Mouse (Mus musculus): Measurements from ENCODE around the gene Ifnl3. TPM values are rescaled to one million over a fixed set of nuclear protein-coding genes. Genes with fewer than 3 reads are reported as not detected.
"Not testable (repeated sequence)": the region's sequence is repeated elsewhere in the genome, so short reads cannot be mapped to it uniquely, and the experiment has no call there.

Gene Ifnl3
- polyA plus RNA-seq (2015; fragmentation: Nextera tagmentation; extraction: Ambion mirVana) = not detected in 2 replicates

DNA sequence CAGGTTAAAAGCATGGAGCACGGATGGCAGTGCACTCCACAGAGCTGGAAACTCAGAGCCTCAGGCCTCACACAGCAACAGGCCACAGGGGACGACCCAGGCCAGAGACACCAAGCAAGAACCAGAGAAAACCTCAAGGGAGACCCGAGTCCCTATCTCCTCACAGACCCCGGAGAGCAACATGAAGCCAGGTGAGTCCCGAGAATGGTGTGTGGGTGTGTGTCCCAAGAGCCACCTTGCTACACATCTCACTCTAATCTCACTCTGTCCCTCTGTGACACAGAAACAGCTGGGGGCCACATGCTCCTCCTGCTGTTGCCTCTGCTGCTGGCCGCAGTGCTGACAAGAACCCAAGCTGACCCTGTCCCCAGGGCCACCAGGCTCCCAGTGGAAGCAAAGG lies at the start of gene Ifnl3:
Gene Ifnl3 (plus strand): TSS at position 301 of the 400 bp plus-strand sequence.
- not testable (repeated sequence) for H3K36me3 ChIP-seq (replicated peaks); H3K4me1 ChIP-seq; H3K4me3 ChIP-seq; H3K9ac ChIP-seq; H3K9me3 ChIP-seq; H3K4me2 ChIP-seq; H3K27me3 ChIP-seq (replicated peaks); ATAC-seq (replicated peaks); H3K27ac ChIP-seq
- WGBS = 72% methylated on average over 5 of the region's 6 CpGs

GRCm38 (mm10) chr7:28476191-28476590 lies 46.4 kb upstream of the Ifnl3 start:
- WGBS = 94% methylated on average over 6 of the region's 6 CpGs
- no peaks in the 10 kb centered on the region for H3K4me1 ChIP-seq
- no peak overlapping the region for H3K27ac ChIP-seq
- H3K9me3 ChIP-seq = no peaks in the 10 kb centered on the region
- no peaks in the 10 kb centered on the region for H3K36me3 ChIP-seq (replicated peaks)
- H3K4me2 ChIP-seq = no peak overlapping the region
- no peaks in the 10 kb centered on the region for H3K27me3 ChIP-seq (replicated peaks)
- no peak overlapping the region for H3K9ac ChIP-seq
- no peak overlapping the region for H3K4me3 ChIP-seq
- ATAC-seq (replicated peaks) = no peak

GRCm38 (mm10) chr7:28477363-28477762 lies 45.3 kb upstream of the Ifnl3 start:
- no peaks in the 10 kb centered on the region for H3K36me3 ChIP-seq (replicated peaks)
- H3K9me3 ChIP-seq = no peaks in the 10 kb centered on the region
- no peaks in the 10 kb centered on the region for H3K4me1 ChIP-seq
- no peak overlapping the region for H3K4me2 ChIP-seq
- no peaks in the 10 kb centered on the region for H3K27me3 ChIP-seq (replicated peaks)
- H3K4me3 ChIP-seq = no peak overlapping the region
- H3K27ac ChIP-seq = no peak overlapping the region
- 86% methylated on average over 5 of the region's 5 CpGs for WGBS
- no peak overlapping the region for H3K9ac ChIP-seq
- ATAC-seq (replicated peaks) = no peak

DNA sequence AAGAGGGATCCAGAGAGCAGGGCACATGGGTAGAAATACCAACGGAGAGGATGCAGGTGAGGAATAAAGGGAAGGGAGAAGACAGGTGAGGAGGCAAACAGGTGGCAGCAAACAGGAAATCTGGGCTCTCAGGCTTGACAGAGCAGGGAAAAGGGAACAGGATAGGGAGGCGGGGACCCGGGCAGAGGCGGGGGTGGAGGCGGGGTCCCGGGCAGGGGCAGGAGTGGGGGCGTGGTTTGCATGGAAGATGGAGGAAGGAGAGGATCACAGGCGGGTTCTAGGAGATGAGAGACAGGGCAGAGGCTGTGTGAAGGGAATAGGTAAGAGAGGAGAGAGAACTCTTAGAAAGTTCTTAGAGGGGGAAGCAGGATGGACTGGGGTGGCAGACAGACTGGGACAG lies 43.8 kb upstream of the Ifnl3 start:
- Histone ChIP-seq H3K4me3 (no peak overlapping the region), H3K27ac (no peak overlapping the region), H3K27me3 (replicated peaks) (no peaks in the 10 kb centered on the region), H3K4me2 (no peak overlapping the region), H3K36me3 (replicated peaks) (no peaks in the 10 kb centered on the region), H3K4me1 (no peaks in the 10 kb centered on the region), H3K9me3 (no peaks in the 10 kb centered on the region), H3K9ac (no peak overlapping the region)
- whole genome bisulfite sequencing = 8% methylated on average over 8 of the region's 8 CpGs
- no peak for ATAC-seq (replicated peaks)

DNA sequence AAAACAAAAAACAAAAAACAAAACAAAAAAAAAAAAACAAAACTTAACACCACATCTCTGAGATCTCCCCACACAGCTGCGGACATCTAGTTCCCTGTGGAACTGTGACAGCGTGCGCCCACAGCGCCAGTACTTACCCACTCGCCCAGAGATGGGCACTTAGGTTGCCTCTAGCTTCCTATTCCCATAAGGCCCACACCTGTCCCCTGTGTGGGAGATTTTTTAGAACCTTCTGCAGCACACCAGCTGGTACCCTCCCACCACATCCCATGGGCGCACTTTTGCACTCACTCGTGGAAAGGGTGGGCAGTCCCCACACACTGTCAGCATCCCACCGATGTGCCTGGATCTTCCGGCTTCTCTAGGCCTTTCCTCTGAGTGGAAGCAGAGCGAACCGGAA lies 39.8 kb upstream of the Ifnl3 start:
- 89% methylated on average over 11 of the region's 11 CpGs for WGBS

DNA sequence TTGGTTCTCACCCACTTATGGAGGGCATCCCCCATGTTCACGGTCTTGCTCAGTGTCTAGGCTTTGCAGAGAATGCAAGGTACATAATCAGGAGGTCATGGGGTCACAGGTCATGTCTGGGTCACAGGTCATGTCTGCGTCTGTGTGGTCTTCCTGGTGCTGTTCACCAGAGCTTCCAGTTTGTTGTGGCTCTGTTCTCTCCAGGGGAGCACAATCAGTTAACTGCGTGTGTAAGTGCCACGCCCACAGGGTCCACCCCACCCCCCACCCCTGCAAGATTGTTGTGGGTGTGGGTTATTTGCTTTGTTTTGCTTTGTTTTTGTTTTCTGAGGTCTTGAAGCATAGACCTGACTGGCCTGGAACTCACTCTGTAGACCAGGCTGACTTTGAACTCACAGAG lies 38.4 kb upstream of the Ifnl3 start:
- Histone ChIP-seq H3K9ac (no peak overlapping the region), H3K9me3 (no peaks in the 10 kb centered on the region), H3K27ac (no peak overlapping the region), H3K27me3 (replicated peaks) (peaks cover 14% of the 10 kb centered on the region; the same call in 1 of the 2 replicates), H3K4me2 (no peak overlapping the region), H3K4me3 (no peak overlapping the region), H3K4me1 (peaks cover 10% of the 10 kb centered on the region), H3K36me3 (replicated peaks) (no peaks in the 10 kb centered on the region)
- 44% methylated on average over 4 of the region's 4 CpGs for WGBS
- ATAC-seq (replicated peaks) = no peak

More for the DNA sequence above, 39.8 kb upstream of the Ifnl3 start:
- Histone ChIP-seq H3K27me3 (replicated peaks) (peaks cover 9% of the 10 kb centered on the region; the same call in 1 of the 2 replicates), H3K4me2 (no peak overlapping the region), H3K36me3 (replicated peaks) (no peaks in the 10 kb centered on the region), H3K4me1 (peaks cover 4% of the 10 kb centered on the region), H3K27ac (no peak overlapping the region), H3K4me3 (no peak overlapping the region), H3K9me3 (no peaks in the 10 kb centered on the region), H3K9ac (no peak overlapping the region)
- ATAC-seq (replicated peaks) = no peak

GRCm38 (mm10) chr7:28488030-28488491 lies 34.6 kb upstream of the Ifnl3 start:
- no peaks in the 10 kb centered on the region for H3K36me3 ChIP-seq (replicated peaks)
- whole genome bisulfite sequencing = 6% methylated on average over 16 of the region's 16 CpGs
- peak overlapping the region; percentile 27 for H3K4me3 ChIP-seq
- peak overlapping the region; percentile 47 for H3K4me2 ChIP-seq
- H3K9ac ChIP-seq = peak overlapping the region; percentile 11; the same call in 1 of the 2 replicates
- no peak for ATAC-seq (replicated peaks)
- H3K27ac ChIP-seq = no peak overlapping the region
- H3K27me3 ChIP-seq (replicated peaks) = peaks cover 20% of the 10 kb centered on the region; the same call in 1 of the 2 replicates
- peaks cover 12% of the 10 kb centered on the region for H3K4me1 ChIP-seq
- H3K9me3 ChIP-seq = no peaks in the 10 kb centered on the region

GRCm38 (mm10) chr7:28490410-28490809 lies 32.2 kb upstream of the Ifnl3 start:
- 5% methylated on average over 10 of the region's 10 CpGs for WGBS
- 0 out of 2 replicates have a peak overlapping the region, but pooled peaks have one; percentile 21 for H3K4me2 ChIP-seq
- no peak for ATAC-seq (replicated peaks)

DNA sequence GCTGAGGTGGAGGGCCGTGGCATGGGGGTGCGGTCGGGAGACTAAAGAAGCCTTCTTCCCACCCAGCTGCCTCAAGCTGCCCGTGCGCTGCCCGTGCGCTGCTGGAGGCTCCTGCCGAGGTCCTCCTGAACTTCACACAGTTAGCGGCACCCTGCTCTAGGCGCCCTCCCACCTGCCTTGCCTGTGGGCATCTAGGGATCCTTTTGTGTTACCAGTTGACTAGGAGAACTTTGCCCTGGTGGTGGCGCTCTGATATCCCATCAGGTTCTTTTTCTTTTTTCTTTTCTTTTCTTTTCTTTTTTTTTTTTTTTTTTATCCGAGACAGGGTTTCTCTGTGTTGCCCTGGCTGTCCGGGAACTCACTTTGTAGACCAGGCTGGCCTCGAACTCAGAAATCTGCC lies 31.7 kb upstream of the Ifnl3 start:
- WGBS = 29% methylated on average over 14 of the region's 14 CpGs
- H3K27ac ChIP-seq = no peak overlapping the region
- no peak overlapping the region for H3K9ac ChIP-seq
- no peaks in the 10 kb centered on the region for H3K9me3 ChIP-seq
- no peaks in the 10 kb centered on the region for H3K36me3 ChIP-seq (replicated peaks)
- peaks cover 19% of the 10 kb centered on the region for H3K4me1 ChIP-seq
- no peak for ATAC-seq (replicated peaks)
- no peak overlapping the region for H3K4me3 ChIP-seq
- H3K4me2 ChIP-seq = 0 out of 2 replicates have a peak overlapping the region, but pooled peaks have one; percentile 21
- peaks cover 20% of the 10 kb centered on the region; the same call in 1 of the 2 replicates for H3K27me3 ChIP-seq (replicated peaks)

More at GRCm38 (mm10) chr7:28490410-28490809, 32.2 kb upstream of the Ifnl3 start:
- H3K9me3 ChIP-seq = no peaks in the 10 kb centered on the region
- H3K27me3 ChIP-seq (replicated peaks) = peaks cover 20% of the 10 kb centered on the region; the same call in 1 of the 2 replicates
- peaks cover 15% of the 10 kb centered on the region for H3K4me1 ChIP-seq
- no peak overlapping the region for H3K9ac ChIP-seq
- H3K27ac ChIP-seq = no peak overlapping the region
- H3K36me3 ChIP-seq (replicated peaks) = no peaks in the 10 kb centered on the region
- H3K4me3 ChIP-seq = no peak overlapping the region

DNA sequence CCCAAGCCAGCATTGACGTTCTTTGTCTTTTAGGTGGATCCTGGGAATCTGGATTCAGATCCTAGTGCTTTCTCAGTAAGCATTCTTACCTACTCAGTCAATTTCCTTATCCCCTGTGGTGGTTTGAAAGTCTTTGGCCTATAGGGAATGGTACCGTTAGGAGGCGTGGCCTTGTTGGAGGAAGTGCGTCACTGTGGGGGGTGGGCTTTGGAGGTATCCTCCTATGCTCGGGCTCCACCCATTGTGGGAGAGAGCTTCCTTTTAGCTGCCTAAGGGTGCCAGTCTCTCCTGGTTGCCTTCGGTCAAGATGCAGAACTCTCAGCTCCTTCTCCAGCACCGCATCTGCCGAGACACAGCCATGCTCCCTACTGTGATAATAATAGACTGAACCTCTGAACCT lies 30.3 kb upstream of the Ifnl3 start:
- Histone ChIP-seq H3K27me3 (replicated peaks) (peaks cover 14% of the 10 kb centered on the region; the same call in 1 of the 2 replicates), H3K36me3 (replicated peaks) (no peaks in the 10 kb centered on the region), H3K4me3 (no peak overlapping the region), H3K9ac (no peak overlapping the region), H3K9me3 (no peaks in the 10 kb centered on the region), H3K4me1 (peaks cover 20% of the 10 kb centered on the region), H3K27ac (no peak overlapping the region), H3K4me2 (no peak overlapping the region)
- WGBS = 90% methylated on average over 8 of the region's 8 CpGs
- ATAC-seq (replicated peaks) = no peak

- Histone ChIP-seq H3K27me3 (replicated peaks) (0 out of 2 replicates have a peak, but pooled peaks cover 4% of the 10 kb centered on the region), H3K36me3 (replicated peaks) (no peaks in the 10 kb centered on the region), H3K4me2 (no peak overlapping the region), H3K4me1 (peaks cover 10% of the 10 kb centered on the region; the same call in 1 of the 2 replicates), H3K9ac (no peak overlapping the region), H3K27ac (0 out of 2 replicates have a peak overlapping the region, but pooled peaks have one; percentile 36), H3K9me3 (no peaks in the 10 kb centered on the region), H3K4me3 (no peak overlapping the region)
- WGBS = 22% methylated on average over 11 of the region's 11 CpGs
- ATAC-seq (replicated peaks) = peak; percentile 58; the same call in 1 of the 2 replicates
Observed at GRCm38 (mm10) chr7:28495426-28495825, 27.2 kb upstream of the Ifnl3 start.

DNA sequence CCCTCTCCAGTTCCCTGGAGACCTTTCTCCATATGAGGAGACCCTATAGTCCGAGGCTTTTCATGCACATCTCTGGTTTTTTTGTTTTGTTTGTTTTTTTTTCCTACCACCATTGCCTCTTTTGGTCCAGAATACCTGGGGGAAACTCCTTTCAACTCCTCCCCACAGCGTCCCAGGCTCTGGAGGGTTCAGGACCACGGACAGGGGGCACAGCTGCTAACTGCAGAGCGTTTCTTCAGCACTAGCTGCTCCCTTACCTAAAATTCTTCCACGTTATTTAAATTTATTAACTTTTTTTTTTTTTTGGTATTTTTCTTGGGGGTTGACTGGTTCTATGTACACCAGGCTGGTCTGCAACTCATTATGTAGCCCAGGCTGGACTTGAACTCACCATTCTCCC lies 17.1 kb upstream of the Ifnl3 start:
- 9% methylated on average over 5 of the region's 5 CpGs for whole genome bisulfite sequencing

GRCm38 (mm10) chr7:28509121-28509520 lies 13.5 kb upstream of the Ifnl3 start:
- not testable (repeated sequence) for H3K4me2 ChIP-seq; H3K9ac ChIP-seq; H3K4me1 ChIP-seq; H3K27ac ChIP-seq; H3K27me3 ChIP-seq (replicated peaks); H3K36me3 ChIP-seq (replicated peaks); ATAC-seq (replicated peaks); H3K9me3 ChIP-seq; H3K4me3 ChIP-seq
- 58% methylated on average over 2 of the region's 2 CpGs for WGBS

More for the DNA sequence above, 17.1 kb upstream of the Ifnl3 start:
- H3K9me3 ChIP-seq = no peaks in the 10 kb centered on the region
- H3K27me3 ChIP-seq (replicated peaks) = no peaks in the 10 kb centered on the region
- H3K4me1 ChIP-seq = no peaks in the 10 kb centered on the region
- no peak overlapping the region for H3K4me2 ChIP-seq
- H3K9ac ChIP-seq = no peak overlapping the region
- no peak overlapping the region for H3K4me3 ChIP-seq
- ATAC-seq (replicated peaks) = no peak
- no peak overlapping the region for H3K27ac ChIP-seq
- no peaks in the 10 kb centered on the region for H3K36me3 ChIP-seq (replicated peaks)

Measured in midbrain, embryonic 15.5 days (tissue).